Mouse (Mus musculus) stomach, postnatal 0 days (tissue): Measurements from ENCODE around the gene Cog1.

Experiments
- CTCF ChIP-seq: IDR thresholded peaks from 2 replicates; pipeline ENCODE4 v1.5.1; 2016; ENCODE audit warnings: antibody characterized with exemption, low read depth, mild to moderate bottlenecking, moderate library complexity
- EP300 ChIP-seq: optimal IDR thresholded peaks from 2 replicates; pipeline ENCODE3; 2016; ENCODE audit warnings: antibody characterized with exemption

DNA sequence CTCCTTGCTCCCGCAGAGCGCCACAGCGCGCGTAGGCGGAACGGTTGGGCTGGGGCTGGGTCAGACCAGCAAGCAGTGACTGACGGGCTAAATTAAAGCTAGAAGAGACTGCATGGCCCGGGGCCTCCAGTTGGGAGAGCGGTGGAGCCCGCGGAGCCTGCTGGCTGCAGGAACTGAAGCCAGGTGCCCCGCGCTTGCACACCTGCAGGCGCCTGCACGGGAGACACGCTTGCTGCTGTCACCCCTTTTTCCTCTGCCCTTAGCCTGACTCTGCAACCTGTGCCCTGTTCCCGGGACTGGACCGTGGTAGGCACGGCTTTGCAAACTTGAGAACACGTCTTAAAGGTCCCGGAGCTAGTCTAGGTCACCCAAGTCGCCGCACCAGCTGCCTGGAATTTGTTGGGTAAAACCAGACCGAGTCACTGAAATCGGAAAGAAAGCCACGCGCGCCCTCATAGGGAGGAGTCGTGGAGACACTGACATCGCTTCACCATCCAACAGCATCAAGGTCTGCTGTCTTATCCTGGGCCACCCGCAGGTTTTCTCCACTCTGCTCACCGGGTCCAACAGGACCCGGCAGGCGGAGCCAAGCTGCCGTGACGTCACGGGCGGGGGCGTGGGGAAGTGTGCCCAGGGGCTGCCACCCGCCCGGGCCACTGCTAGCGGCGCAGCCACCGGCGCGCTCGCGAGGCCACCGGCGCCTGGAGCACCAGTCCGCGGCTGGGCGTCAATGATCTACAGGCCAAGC is 30.1 kb upstream of the Cog1 start, which contains the start of gene Sstr2:
- TF ChIP-seq CTCF (no peak), EP300 (no peak)
